Mouse (Mus musculus) erythroblast, embryonic 14.5 days (primary cell): ENCODE measurements around the gene Clip2.

Experiments
- GATA1 ChIP-seq: IDR thresholded peaks from 2 replicates; pipeline ENCODE4 v1.6.1; 2012; ENCODE audit warnings: low read length, inconsistent platforms, mixed read lengths
- TAL1 ChIP-seq: IDR thresholded peaks from 3 replicates; pipeline ENCODE4 v1.6.1; 2012; ENCODE audit warnings: low read length, inconsistent platforms, mixed read lengths

- TF ChIP-seq TAL1: no peak
- TF ChIP-seq GATA1: no peak
Measured at GRCm38 (mm10) chr5:134469559-134470150, 82.6 kb downstream of the Clip2 start.
